Comparison of ENCODE assay signal across 15 mouse cellular contexts in the genomic region with DNA sequence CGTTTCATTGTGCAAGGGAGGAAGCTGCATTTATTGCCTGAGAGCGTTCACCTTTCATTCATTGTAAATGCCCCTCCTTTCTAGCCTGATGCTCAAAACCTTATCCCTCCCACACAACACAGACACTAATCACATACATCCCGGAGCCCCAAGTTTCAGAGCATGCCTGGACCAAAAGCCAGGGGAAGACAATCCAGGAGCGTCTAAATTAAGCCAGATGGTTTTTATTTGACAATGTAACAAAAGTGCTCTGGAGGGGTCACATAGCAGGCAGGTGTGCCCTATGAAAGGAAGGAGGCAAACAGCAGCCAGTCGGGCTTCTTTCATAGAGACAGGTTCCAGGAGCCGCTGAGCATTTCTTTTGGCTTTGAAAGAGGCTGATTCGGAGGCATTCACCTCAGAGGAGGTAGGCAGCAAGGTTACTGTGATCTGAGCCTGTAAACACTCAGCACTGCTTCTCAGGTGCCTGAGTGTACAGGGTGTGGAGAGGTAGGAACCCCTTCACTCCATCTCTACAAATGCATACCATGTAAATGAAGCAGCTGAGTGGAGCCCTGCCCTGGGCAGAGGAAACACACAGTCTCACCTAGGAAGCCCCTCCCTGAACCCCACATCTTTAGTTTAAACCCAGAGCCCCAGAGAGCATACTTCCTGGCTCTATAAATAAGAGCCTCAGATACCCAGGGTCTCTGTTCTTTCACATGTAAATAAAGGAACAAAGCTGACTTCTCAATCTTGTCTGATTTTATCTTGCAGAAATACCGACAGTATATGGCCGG.
DNase-seq lines count a peak whose midpoint lies in the region; ATAC-seq lines count a peak whose summit lies in the region.
"Had no signal": no experiment of that assay in that cellular context is flagged by ENCODE, and none has a peak within 500 bp of the region (broad histone marks: within the 10 kb centered on the region; RNA-seq: fewer than 3 reads in every experiment).

No protein-coding gene starts in this region.

- peak; percentile 83 for DNase-seq in spleen, postnatal 36 days (ENCODE audit: low spot score in 2 of 2)
- no peak for DNase-seq in spleen, postnatal 4 days (ENCODE audit: low spot score in 2 of 2)
- DNase-seq in R1 (ENCODE audit: low read depth, low spot score): peak; percentile 91
- peak; percentile 18 for DNase-seq in lung, postnatal 10 days
- peak; percentile 52 for DNase-seq in thymus, postnatal 25 days
- no peak for DNase-seq in embryo, embryonic 11 days
- DNase-seq in liver, embryonic 11.5 days (ENCODE audit: low spot score): no peak
- DNase-seq in frontal cortex, postnatal 14 days (ENCODE audit: low spot score in 2 of 2): no peak
- DNase-seq: cerebellum, postnatal 25 days; heart, adult 2 months; heart, postnatal 14 days; kidney, postnatal 10 days; right cerebral cortex, postnatal 25 days had no signal

- 63% methylated on average over 9 of the region's 9 CpGs for WGBS in liver, embryonic 11.5 days

- no peak overlapping the region for H3K4me2 ChIP-seq in liver, embryonic 11.5 days
- H3K4me2 ChIP-seq: embryonic facial prominence, embryonic 15.5 days; limb, embryonic 13.5 days had no signal

- no peak overlapping the region for H3K4me3 ChIP-seq in liver, embryonic 11.5 days (ENCODE audit: low read depth, low read length)
- H3K4me3 ChIP-seq: embryonic facial prominence, embryonic 15.5 days; heart, adult 2 months; limb, embryonic 13.5 days had no signal

- H3K9ac ChIP-seq in liver, embryonic 11.5 days (ENCODE audit: low read depth, low read length): no peak overlapping the region
- H3K9ac ChIP-seq: embryonic facial prominence, embryonic 15.5 days; limb, embryonic 13.5 days had no signal

- no peak overlapping the region for H3K27ac ChIP-seq in liver, embryonic 11.5 days (ENCODE audit: low read depth, low read length)
- H3K27ac ChIP-seq: embryonic facial prominence, embryonic 15.5 days; heart, adult 2 months; limb, embryonic 13.5 days had no signal

- H3K27me3 ChIP-seq in liver, embryonic 11.5 days (replicated peaks; ENCODE audit: control insufficient read depth, insufficient read depth, low read length): no peaks in the 10 kb centered on the region
- H3K27me3 ChIP-seq: embryonic facial prominence, embryonic 15.5 days; limb, embryonic 13.5 days had no signal

- no peak for ATAC-seq in liver, embryonic 11.5 days (replicated peaks; ENCODE audit: low FRiP score)

- no peaks in the 10 kb centered on the region for H3K4me1 ChIP-seq in liver, embryonic 11.5 days (replicated peaks; ENCODE audit: control insufficient read depth, insufficient read depth, low read length)

- no peaks in the 10 kb centered on the region for H3K9me3 ChIP-seq in liver, embryonic 11.5 days (ENCODE audit: control insufficient read depth, low read length)
- H3K9me3 ChIP-seq: embryonic facial prominence, embryonic 15.5 days; limb, embryonic 13.5 days had no signal

- H3K36me3 ChIP-seq in liver, embryonic 11.5 days (ENCODE audit: control insufficient read depth, insufficient read depth, low read length): no peaks in the 10 kb centered on the region
- H3K36me3 ChIP-seq: embryonic facial prominence, embryonic 15.5 days; limb, embryonic 13.5 days had no signal

Comparison
In these comparisons a context has a peak if more than half of its experiments do, and no peak if none do; other contexts are left out.
1. DNase-seq: peak in spleen, postnatal 36 days (2 of 2), R1 (single experiment), lung, postnatal 10 days (single experiment) and thymus, postnatal 25 days (single experiment); none in spleen, postnatal 4 days (0 of 2), embryo, embryonic 11 days (single experiment), liver, embryonic 11.5 days (single experiment) and frontal cortex, postnatal 14 days (0 of 2).